Comparison of ENCODE assay signal across 8 mouse cellular contexts in genomic region chr15:77969940-77970469, GRCm38 (mm10). TPM values are rescaled to one million over a fixed set of nuclear protein-coding genes. Genes with fewer than 3 reads are reported as not detected.
DNase-seq lines count a peak whose midpoint lies in the region; ATAC-seq lines count a peak whose summit lies in the region.

No protein-coding gene starts in this region.

- peaks cover 33% of the 10 kb centered on the region for H3K36me3 ChIP-seq in lung, embryonic 16.5 days (ENCODE audit: control insufficient read depth, insufficient read depth, low read length)
- peaks cover 39% of the 10 kb centered on the region for H3K36me3 ChIP-seq in embryonic facial prominence, embryonic 13.5 days
- peaks cover 36% of the 10 kb centered on the region for H3K36me3 ChIP-seq in limb, embryonic 12.5 days
- H3K36me3 ChIP-seq in stomach, embryonic 15.5 days: peaks cover 34% of the 10 kb centered on the region

- H3K9ac ChIP-seq in lung, embryonic 16.5 days (ENCODE audit: low read length): peak overlapping the region; percentile 94
- H3K9ac ChIP-seq in embryonic facial prominence, embryonic 13.5 days: peak overlapping the region; percentile 91
- peak overlapping the region; percentile 94 for H3K9ac ChIP-seq in limb, embryonic 12.5 days (replicated peaks)
- peak overlapping the region; percentile 93 for H3K9ac ChIP-seq in stomach, embryonic 15.5 days

- 2% methylated on average over 15 of the region's 15 CpGs for WGBS in lung, embryonic 16.5 days
- WGBS in embryonic facial prominence, embryonic 13.5 days: under 1% methylated on average over 15 of the region's 15 CpGs
- 3% methylated on average over 15 of the region's 15 CpGs for WGBS in limb, embryonic 12.5 days
- under 1% methylated on average over 15 of the region's 15 CpGs for WGBS in stomach, embryonic 15.5 days

- H3K4me3 ChIP-seq in lung, embryonic 16.5 days (ENCODE audit: low read length): peak overlapping the region; percentile 70
- peak overlapping the region; percentile 89 for H3K4me3 ChIP-seq in embryonic facial prominence, embryonic 13.5 days
- H3K4me3 ChIP-seq in limb, embryonic 12.5 days (replicated peaks): peak overlapping the region; percentile 92
- H3K4me3 ChIP-seq in stomach, embryonic 15.5 days (replicated peaks): peak overlapping the region; percentile 77

- peaks cover 13% of the 10 kb centered on the region for H3K4me1 ChIP-seq in lung, embryonic 16.5 days (replicated peaks; ENCODE audit: control insufficient read depth, insufficient read depth, low read length)
- peaks cover 19% of the 10 kb centered on the region for H3K4me1 ChIP-seq in embryonic facial prominence, embryonic 13.5 days
- peaks cover 12% of the 10 kb centered on the region for H3K4me1 ChIP-seq in limb, embryonic 12.5 days (replicated peaks)
- H3K4me1 ChIP-seq in stomach, embryonic 15.5 days: peaks cover 8% of the 10 kb centered on the region

- H3K9me3 ChIP-seq in lung, embryonic 16.5 days (ENCODE audit: control insufficient read depth, low read length): no peaks in the 10 kb centered on the region
- H3K9me3 ChIP-seq in embryonic facial prominence, embryonic 13.5 days: no peaks in the 10 kb centered on the region
- H3K9me3 ChIP-seq in limb, embryonic 12.5 days: no peaks in the 10 kb centered on the region
- no peaks in the 10 kb centered on the region for H3K9me3 ChIP-seq in stomach, embryonic 15.5 days

- DNase-seq in lung, adult 18-20 months: no peak
- DNase-seq in thymus, postnatal 4 days: no peak
- DNase-seq in gastrocnemius, postnatal 14 days: no peak
- no peak for DNase-seq in left cerebral cortex, adult 11 months (ENCODE audit: low spot score)

- H3K4me2 ChIP-seq in lung, embryonic 16.5 days (ENCODE audit: low read depth, low read length): peak overlapping the region; percentile 94
- H3K4me2 ChIP-seq in embryonic facial prominence, embryonic 13.5 days: peak overlapping the region; percentile 85
- H3K4me2 ChIP-seq in limb, embryonic 12.5 days: peak overlapping the region; percentile 96
- H3K4me2 ChIP-seq in stomach, embryonic 15.5 days: peak overlapping the region; percentile 63

- intact Hi-C loops in gastrocnemius, postnatal 14 days (cut with DNase I; ENCODE audit: low total_unique reads): loop anchor here (5.0 kb wide), 1 partner anchor 38 kb away; no protein-coding TSS in a partner anchor

- peak overlapping the region; percentile 100 for H3K27ac ChIP-seq in lung, embryonic 16.5 days (ENCODE audit: low read length)
- H3K27ac ChIP-seq in embryonic facial prominence, embryonic 13.5 days: peak overlapping the region; percentile 98
- peak overlapping the region; percentile 99 for H3K27ac ChIP-seq in limb, embryonic 12.5 days
- peak overlapping the region; percentile 99 for H3K27ac ChIP-seq in stomach, embryonic 15.5 days

- no peaks in the 10 kb centered on the region for H3K27me3 ChIP-seq in lung, embryonic 16.5 days (ENCODE audit: control insufficient read depth, insufficient read depth, low read depth, low read length)
- no peaks in the 10 kb centered on the region for H3K27me3 ChIP-seq in embryonic facial prominence, embryonic 13.5 days
- H3K27me3 ChIP-seq in limb, embryonic 12.5 days: no peaks in the 10 kb centered on the region
- no peaks in the 10 kb centered on the region for H3K27me3 ChIP-seq in stomach, embryonic 15.5 days (replicated peaks)

- ATAC-seq in lung, embryonic 16.5 days (ENCODE audit: low read depth): no peak; the same call in 1 of the 2 replicates
- ATAC-seq in embryonic facial prominence, embryonic 13.5 days (ENCODE audit: insufficient number of reproducible peaks, insufficient read depth, low FRiP score, low TSS enrichment, low read depth): 0 out of 2 replicates have a peak, but pooled peaks have one; percentile 21
- ATAC-seq in limb, embryonic 12.5 days (ENCODE audit: insufficient number of reproducible peaks, insufficient read depth, low FRiP score, low TSS enrichment, low read depth): peak; percentile 14; the same call in 1 of the 2 replicates
- ATAC-seq in stomach, embryonic 15.5 days (ENCODE audit: insufficient read depth, low FRiP score, low read depth): no peak

RNA-seq across cellular contexts. Expression of gene Eif3d, which starts 0.6 kb away (rescaled TPM):
- polyA plus RNA-seq in lung, embryonic 16.5 days (2015; fragmentation: Nextera tagmentation; extraction: Ambion mirVana): 166 and 170 TPM in 2 replicates
- polyA plus RNA-seq in embryonic facial prominence, embryonic 13.5 days (2015; fragmentation: Nextera tagmentation; extraction: Ambion mirVana): 196 and 204 TPM in 2 replicates
- 222 and 224 TPM in 2 replicates for polyA plus RNA-seq in limb, embryonic 12.5 days (2016; fragmentation: Nextera tagmentation; extraction: Ambion mirVana)
- 193 and 199 TPM in 2 replicates for polyA plus RNA-seq in stomach, embryonic 15.5 days (2015; fragmentation: Nextera tagmentation; extraction: Ambion mirVana)
- total RNA-seq in gastrocnemius, postnatal 14 days (2021): 10 to 100 TPM; 67.7 to 73.6 TPM

RNA-seq across cellular contexts. Expression of gene Foxred2, which starts 13.5 kb away (rescaled TPM):
- 2.7 and 3.7 TPM in 2 replicates for polyA plus RNA-seq in lung, embryonic 16.5 days (2015; fragmentation: Nextera tagmentation; extraction: Ambion mirVana)
- polyA plus RNA-seq in embryonic facial prominence, embryonic 13.5 days (2015; fragmentation: Nextera tagmentation; extraction: Ambion mirVana): 7.7 and 7.9 TPM in 2 replicates
- polyA plus RNA-seq in limb, embryonic 12.5 days (2016; fragmentation: Nextera tagmentation; extraction: Ambion mirVana): 6.4 and 7.5 TPM in 2 replicates
- 3.1 and 3.7 TPM in 2 replicates for polyA plus RNA-seq in stomach, embryonic 15.5 days (2015; fragmentation: Nextera tagmentation; extraction: Ambion mirVana)
- total RNA-seq in gastrocnemius, postnatal 14 days (2021): 1 to 10 TPM; 1.2 to 1.6 TPM

RNA-seq across cellular contexts. Expression of gene Txn2, which starts 41.2 kb away (rescaled TPM):
- 182 and 185 TPM in 2 replicates for polyA plus RNA-seq in lung, embryonic 16.5 days (2015; fragmentation: Nextera tagmentation; extraction: Ambion mirVana)
- polyA plus RNA-seq in embryonic facial prominence, embryonic 13.5 days (2015; fragmentation: Nextera tagmentation; extraction: Ambion mirVana): 236 and 244 TPM in 2 replicates
- 215 and 217 TPM in 2 replicates for polyA plus RNA-seq in limb, embryonic 12.5 days (2016; fragmentation: Nextera tagmentation; extraction: Ambion mirVana)
- 259 and 260 TPM in 2 replicates for polyA plus RNA-seq in stomach, embryonic 15.5 days (2015; fragmentation: Nextera tagmentation; extraction: Ambion mirVana)
- total RNA-seq in gastrocnemius, postnatal 14 days (2021): 100 to 1,000 TPM; 221 to 245 TPM

Comparison
In these comparisons a context has a peak if more than half of its experiments do, and no peak if none do; other contexts are left out.
1. ATAC-seq: peak in embryonic facial prominence, embryonic 13.5 days (single experiment) and limb, embryonic 12.5 days (single experiment); none in lung, embryonic 16.5 days (single experiment) and stomach, embryonic 15.5 days (single experiment).
2. Peak in every context shown above with its lines, with median percentiles within 50 percentile points of each other: H3K27ac ChIP-seq, H3K4me2 ChIP-seq, H3K4me3 ChIP-seq and H3K9ac ChIP-seq.